Mouse (Mus musculus): Measurements from ENCODE around the gene Dnase2a.

- TF ChIP-seq CTCF (IDR thresholded peaks at IDR 0.05; ENCODE audit: control insufficient read depth, insufficient read depth, insufficient read length), result no peak
- TF ChIP-seq CEBPB (IDR thresholded peaks at IDR 0.05; ENCODE audit: low read depth), result no peak
- no peak for TF ChIP-seq MYOG (IDR thresholded peaks at IDR 0.05; ENCODE audit: control insufficient read depth, extremely low read depth, insufficient read length)
- TF ChIP-seq MAX (IDR thresholded peaks at IDR 0.05), result no peak
Observed at GRCm38 (mm10) chr8:84872309-84872965, 35.9 kb upstream of the Dnase2a start.
